Mouse (Mus musculus) frontal cortex, postnatal 10 days (tissue): ENCODE measurements around the gene Klhl9.

Source experiments
- DNase-seq, 2 experiments: peaks; one replicate each; pipeline ENCODE4 v3.0.0; 2022; ENCODE audit warnings: low spot score in 2 of 2, mixed read lengths in 1 of 2

Gene Klhl9

DNA sequence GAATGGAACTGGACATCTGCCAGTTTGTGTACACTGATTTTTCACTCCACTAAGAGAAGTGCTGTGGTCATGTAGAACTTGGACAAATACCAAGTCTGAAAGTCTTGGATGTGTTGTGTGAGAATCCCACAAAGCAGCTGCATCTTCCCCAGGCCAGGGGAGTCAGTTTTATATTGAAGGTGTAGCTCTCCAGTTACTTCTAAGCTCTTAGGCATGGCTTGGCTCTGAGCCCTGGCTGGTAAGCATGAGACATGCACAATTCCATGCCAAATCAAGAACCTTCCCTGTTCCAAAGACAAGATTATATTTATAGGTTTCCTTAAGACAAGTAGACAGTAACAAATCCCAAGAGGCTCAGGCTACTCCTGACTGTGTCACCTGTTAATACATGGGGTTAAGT lies 7.2 kb downstream of the Klhl9 start:
- DNase-seq = no peak

DNA sequence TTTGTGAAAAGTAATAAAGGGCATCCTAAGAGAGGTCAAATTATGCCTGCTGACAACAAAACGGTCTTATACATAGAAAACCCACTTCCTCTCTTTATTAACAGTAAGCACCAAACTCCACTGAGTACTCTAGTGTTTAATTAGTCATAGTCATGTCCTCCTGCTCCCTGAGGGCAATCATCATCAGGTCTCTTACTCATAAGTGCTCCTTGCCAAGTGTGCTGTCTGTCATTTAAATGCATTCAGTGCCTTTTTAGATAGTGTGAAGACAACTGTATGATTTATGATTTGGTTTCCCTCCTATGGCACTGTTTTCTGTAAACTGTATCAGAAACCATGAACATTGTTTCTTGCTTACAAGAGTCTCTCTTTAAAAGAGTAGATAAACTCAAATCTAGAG lies 8.0 kb downstream of the Klhl9 start:
- no peak for DNase-seq

DNA sequence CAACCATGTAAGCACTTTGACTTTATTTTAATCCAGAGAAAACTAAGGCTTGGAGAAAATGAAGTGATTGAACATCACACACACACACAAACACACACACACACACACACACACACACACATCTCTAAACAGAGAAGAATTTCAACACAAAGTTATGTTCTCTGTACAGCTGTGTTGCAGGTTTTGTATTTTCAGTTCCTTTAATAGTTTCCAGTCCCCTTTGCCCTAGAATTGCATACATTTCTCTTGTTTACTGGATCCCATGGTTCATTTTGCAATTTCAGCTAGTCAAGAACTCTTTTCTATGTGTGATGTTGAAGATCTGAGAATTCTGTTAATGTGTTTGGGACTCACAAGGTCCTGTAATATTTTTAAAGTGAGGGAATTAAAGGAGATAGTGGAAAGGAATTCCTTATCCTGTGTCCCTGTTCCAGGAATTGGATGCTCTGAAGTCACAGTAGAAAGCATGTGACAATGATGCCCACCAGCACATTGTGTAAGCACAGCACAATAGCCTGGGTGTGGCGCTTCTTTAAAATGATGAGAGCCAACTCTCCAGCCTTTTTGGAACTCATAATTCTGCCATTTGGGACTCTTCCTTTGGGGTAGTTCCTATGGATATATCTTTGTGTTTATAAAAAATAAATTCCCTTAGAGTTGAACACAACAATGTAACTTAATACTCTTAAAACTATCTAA lies 15.0 kb downstream of the Klhl9 start:
- no peak for DNase-seq

DNA sequence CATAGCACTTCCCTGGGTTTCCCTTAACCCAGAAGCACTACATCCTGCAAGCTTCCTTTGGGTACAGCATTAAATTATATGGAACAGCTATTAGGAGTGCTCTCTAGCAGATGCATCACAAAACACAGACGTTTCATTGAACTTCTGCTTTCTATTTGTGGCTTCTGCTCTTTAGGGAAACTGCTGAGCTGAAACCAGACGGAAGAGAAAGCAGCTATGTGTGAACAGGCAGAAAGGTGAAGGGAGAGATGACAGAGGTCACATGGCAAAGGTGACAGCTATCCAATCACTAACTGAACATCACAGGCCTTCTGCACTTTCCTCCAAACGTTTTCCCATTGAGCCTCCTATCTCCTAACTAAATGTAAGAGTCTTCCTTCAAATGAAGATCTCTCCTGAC lies 16.3 kb downstream of the Klhl9 start:
- no peak for DNase-seq

DNA sequence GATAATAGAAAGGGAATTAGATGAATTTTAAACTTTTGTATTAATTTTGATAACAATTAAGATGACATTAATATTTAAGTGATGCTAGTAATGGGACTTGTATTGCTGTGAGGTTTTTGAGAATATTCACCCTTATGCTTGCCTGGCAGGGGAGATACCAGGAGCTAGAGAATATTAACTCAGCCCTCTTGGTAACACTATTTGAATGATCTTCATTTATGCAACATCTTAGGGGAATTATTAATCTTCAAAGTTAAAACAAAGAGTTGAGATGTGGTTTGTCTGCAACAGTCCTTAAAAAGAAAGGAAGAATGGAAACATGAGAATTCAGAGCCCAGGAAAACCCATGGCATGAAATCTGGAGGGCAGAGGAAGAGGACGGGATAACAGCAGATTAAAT lies 23.0 kb downstream of the Klhl9 start:
- no peak for DNase-seq

DNA sequence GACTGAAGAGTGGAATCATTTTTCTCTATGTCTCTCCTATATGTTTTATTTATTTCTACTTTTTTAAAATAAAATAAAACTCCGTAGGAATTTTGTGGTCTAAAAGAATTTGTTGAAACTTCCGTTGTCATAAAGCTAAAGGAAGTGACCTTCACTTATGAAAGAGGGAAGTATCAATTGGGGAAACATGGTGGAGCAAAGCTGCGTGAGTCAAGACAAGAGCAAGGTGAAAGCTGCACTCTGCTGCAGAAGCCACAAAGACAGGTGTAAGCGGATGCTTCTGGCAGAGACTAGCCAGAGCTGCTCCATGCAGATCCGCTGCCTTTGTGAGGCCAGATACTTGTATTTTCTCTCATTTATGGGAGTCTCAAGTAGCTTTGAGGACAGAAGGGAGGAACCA lies 23.5 kb downstream of the Klhl9 start:
- no peak for DNase-seq

DNA sequence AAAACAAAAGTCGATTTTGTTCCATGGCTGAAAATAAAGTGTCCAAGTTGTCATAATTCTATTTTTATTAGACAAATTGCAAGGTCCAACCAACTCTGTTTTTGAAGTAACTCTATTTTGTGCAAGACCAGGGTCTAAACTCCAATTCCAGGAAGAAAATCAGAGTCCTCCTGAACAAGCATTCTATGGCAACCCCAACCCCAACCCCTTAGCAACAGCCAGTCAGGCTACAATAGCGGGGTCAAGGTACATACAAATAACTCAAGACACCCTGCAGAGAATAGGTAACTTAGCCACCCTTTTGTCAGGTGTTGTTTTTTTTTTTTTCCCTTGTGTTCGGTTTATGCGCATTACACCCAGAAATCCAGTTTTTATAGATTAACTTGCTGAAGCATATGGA lies 24.5 kb downstream of the Klhl9 start:
- no peak for DNase-seq

DNA sequence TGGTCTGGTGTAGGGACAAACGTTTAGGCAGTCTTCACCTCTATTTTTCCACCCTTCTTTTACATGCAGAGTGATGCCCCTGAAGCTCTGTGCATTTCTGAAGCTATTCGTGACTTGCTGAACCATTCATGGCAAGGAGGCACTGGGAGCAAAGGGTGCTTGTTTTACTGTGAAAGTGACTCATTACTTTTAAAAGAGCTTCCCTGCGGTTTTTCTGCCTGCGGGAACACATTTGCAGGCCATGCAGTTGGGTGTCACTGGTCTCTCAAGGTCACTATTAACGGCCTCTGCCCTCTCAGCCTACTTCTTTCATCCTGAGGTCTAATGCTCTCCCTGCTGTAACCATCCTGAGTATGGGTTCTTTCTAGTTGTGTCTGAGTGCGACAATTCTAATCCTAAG lies 25.2 kb downstream of the Klhl9 start:
- no peak for DNase-seq

DNA sequence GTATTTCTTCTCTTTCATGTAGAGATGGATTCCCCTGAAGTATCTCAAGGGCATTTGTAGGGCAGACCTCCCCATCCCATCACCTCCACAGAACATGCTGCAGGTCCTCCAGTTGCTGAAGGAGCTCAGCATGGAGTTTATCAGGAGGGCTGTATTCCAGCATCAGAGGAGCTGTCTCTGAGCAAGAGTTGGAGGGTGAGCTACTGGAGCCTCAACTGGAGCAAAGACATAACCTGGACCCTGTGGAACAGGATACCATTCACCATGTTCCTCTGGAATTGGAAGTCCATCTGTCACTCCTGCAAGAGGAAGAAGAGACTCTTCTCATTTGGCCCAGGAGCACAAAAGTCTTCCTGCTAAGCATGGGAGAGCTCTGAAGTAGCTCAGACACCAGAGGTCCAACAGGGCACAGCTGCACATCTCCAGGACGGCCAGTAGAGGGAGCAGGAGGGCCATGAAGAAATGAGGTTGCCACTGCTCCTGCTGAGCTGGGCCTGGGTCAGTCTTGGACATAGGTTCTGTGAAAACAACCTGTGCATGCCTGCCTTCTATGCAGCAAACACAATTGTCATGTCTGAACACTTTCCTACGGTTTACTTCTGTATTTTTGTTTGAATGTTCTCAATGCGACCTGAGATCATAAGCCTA lies 25.9 kb downstream of the Klhl9 start:
- peak in 1 of 2 experiments; percentile 61 for DNase-seq

DNA sequence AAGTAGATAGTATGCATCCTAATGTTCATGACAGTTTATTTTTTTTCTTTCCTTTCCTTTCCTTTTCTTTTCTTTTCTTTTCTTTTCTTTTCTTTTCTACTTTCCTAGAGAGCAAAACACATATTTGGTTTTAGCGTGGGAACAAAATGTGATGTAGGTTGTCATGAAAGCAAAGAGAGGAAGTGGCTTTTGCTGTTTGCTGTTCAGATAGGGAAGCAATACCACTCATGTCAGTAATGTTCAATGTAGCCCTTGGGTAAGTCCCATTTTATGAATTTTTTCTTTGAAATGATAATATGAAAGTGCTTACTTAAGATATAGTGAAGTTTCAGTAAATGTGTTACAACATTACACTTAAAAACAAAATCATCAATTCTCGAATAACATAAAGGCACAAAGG lies 28.9 kb downstream of the Klhl9 start:
- no peak for DNase-seq

DNA sequence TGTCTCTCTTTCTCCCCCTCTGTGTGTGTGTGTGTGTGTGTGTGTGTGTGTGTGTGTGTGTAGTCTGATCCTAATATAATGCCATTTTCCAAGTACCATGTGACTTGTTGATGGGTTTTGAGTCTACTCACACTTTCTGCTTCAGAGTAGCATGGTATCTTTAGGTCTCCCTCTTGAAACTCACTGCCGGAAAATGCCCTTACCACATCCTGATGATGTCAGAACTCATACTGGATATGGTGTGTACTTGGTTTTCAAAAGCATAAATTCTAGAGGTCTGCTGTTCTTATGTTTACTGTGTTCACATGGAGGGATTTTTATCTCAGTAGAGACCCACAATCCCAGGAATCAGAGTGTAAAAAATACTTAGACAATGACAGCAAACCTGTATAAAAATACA lies 29.7 kb downstream of the Klhl9 start:
- no peak for DNase-seq

DNA sequence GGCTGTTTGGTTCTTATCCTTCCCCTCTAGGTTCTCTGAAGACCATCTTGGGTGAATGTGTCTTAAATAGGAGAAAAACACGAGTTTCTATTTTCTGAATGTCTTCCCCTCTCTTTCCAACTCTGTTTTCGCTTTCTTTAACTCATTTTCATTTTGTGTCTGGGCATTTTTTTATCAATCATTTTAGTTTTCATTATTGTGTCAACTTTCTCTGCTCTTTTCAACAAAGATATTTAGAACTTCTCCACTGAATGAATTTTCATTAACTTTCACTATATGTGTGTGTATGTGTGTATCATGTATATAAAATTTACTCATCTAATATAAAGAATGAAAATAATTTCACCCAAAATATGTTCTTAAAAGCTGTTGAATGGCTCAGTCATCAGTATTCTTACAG lies 31.0 kb downstream of the Klhl9 start, which contains the start of gene Ifnab:
Gene Ifnab (minus strand): TSS at position 101 of the 400 bp plus-strand sequence.
- no peak for DNase-seq

DNA sequence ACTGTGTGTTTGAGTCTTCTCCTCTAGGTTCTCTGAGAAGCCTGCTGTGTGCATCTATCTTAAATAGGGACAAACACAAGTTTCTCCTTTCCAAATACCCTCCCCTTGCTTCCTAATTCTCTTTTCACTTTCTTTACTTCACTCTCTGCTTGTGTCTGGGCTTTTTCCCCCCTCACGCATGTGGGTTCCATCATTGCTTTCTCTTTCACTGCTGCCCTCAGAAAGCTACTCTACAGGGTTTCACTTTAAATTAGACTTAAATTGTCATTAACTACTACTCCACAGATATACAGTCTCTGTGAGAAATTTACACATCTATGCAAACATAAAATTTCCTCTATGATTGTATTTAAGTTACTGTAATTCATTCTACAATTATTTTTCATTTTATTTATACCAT lies 38.5 kb downstream of the Klhl9 start, which contains the start of gene Ifna2:
Gene Ifna2 (minus strand): TSS at position 101 of the 400 bp plus-strand sequence.
- DNase-seq = no peak

DNA sequence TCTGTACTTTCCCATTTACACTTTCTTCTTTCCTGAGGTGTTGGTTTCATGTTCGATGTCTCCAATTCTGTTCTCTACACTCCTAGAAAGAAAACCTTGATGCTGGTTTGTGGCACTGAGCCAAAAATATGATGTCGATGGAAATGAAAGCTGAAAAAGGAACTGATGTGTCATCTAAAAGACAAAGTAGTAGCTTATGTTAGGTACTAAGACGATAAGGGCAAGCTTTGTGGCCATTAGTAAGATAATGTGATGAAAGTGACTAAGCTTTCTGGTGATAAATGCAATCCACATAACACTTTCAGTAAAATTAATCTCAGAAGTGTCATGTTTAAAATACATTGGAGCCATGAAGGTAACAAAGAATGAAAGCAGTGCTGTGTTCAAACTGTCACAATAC lies 40.9 kb downstream of the Klhl9 start:
- no peak for DNase-seq

DNA sequence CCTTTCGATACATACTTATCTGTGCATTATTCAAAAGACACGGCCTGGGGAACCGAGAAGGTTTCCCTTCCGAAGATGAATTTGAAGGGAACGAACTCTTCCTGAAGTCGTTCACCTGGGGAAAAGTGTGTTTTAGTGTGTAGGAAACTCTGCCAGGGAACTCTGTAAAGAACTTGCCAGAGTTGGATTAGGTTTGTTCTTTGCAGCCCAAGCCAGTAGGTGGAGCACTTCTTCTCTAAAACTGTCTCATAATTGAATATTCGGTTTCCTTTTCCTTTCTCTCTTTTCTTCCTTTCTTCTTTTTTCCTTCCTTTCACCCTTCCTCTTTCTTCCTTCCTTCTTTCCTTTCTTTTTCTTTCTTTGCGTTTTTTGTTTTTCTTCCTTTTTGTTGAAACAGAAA lies 41.9 kb downstream of the Klhl9 start:
- DNase-seq = no peak

DNA sequence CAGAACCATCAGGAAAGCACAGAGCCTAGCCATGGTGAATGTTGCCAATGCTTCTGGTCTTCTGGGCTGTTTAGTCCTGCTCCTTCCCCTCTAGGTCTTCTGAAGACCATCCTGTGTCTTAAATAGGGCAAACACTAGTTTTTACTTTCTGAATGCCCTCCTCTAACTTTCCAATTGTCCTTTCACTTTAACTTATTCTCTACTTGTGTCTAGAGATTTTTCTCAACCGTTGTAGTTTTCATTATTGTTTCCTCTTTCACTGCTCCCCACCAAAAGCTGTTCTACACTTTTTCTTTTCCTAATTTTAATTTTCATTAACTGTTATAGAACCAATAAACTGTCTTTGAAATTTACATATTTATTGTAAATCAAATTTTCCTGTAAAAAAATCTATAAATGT lies 45.4 kb downstream of the Klhl9 start, which contains the start of gene Ifna16:
Gene Ifna16 (minus strand): TSS at position 101 of the 400 bp plus-strand sequence.
- no peak for DNase-seq
